Mouse (Mus musculus) liver, embryonic 18 days (tissue): Measurements from ENCODE around the gene Hcn3. TPM values are rescaled to one million over a fixed set of nuclear protein-coding genes. Genes with fewer than 3 reads are reported as not detected.

Experiments
- polyA plus RNA-seq: library from polyadenylated mRNA; depleted of rRNA; stranded (reverse); fragments of >200 nt; gene quantifications from 2 replicates; pipeline ENCODE4 v1.2.3, GENCODE M21; 2012; rRNA removed

The Hcn3 gene
- 0.14 and 0.19 TPM in 2 replicates for polyA plus RNA-seq

DNA sequence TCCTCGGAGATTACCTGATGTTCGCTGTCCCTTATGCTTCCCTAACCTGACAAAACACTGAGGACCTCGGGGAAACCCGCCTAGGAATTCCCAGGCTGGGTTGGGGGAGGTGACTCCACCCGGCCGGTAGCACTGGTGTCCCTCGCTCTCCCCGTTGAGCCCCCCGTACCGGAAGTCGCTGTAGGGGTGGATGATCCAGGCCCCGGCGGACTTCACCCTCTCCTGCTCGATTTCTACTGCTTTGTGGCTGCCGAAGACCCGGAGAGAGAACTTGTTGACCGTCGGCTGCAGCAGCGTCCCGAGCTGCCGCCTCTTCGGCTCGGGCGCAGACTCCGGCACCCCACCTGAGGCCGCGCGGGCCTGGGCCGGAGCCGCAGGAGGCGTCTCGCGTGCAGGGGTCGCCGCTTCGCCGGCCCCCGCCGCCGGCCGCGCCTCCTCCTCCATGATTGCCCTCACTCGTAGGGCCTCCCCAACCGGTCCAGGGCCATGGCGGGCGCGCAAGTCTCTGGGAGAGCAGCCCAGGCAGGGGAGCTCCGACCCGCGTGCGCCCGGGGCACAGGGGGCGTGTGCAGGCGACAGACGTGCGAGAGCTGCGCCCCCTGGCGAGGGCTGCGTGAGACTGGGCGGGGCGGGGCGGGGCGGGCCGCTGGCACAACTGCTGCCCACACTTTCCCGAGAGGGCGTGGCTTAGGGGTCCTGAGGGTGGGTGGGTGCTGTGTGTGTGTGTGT, at the start of gene Hcn3:
Gene Hcn3, minus strand, starts transcription at position 581 of the 729 bp plus-strand sequence.

GRCm38 (mm10) chr3:89202253-89203141, 42.5 kb upstream of the Hcn3 start, which contains the start of gene Gba:
Gene Gba, plus strand, starts transcription at chr3:89202928.

DNA sequence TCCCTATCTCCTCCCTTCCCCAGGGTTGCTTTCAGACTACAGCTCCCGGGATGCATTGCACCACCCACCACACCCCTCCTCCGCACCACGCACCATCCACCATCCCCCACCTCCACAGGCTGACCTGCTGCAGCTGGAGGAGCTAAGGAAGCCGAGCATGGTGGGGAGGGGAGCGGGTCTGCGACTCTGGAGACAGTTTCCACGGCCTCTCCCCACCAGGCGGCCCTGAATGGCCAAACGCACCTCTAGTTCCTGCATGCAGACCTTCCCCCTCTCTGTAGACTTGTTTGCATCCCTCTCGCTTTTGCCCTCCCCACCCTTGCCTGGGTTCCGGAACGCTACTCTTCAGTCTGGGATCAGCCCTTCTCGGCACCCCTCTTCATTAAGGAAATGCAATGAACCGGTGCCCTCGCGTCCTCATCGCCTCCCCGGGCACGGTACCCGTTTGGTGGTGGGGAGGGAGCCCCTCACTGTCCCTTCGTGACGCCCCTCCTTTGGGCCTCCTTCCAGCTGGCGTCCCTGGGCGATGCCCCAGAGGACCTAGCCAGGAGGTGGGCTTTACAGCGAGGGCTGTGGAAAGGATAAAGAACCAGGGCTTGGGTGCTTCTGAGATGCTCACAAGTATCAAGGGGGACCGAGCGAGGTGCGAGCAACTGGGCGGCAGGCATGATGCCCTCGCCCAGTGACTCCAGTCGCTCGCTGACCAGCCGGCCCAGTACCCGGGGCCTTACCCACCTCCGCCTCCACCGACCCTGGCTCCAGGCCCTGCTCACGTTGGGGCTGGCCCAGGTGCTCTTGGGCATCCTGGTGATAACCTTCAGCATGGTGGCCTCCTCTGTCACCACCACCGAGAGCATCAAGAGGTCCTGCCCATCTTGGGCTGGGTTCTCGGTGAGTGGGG, 23.3 kb upstream of the Hcn3 start, which contains the start of gene Fam189b:
Gene Fam189b, plus strand, starts transcription at position 86 of the 901 bp plus-strand sequence.

DNA sequence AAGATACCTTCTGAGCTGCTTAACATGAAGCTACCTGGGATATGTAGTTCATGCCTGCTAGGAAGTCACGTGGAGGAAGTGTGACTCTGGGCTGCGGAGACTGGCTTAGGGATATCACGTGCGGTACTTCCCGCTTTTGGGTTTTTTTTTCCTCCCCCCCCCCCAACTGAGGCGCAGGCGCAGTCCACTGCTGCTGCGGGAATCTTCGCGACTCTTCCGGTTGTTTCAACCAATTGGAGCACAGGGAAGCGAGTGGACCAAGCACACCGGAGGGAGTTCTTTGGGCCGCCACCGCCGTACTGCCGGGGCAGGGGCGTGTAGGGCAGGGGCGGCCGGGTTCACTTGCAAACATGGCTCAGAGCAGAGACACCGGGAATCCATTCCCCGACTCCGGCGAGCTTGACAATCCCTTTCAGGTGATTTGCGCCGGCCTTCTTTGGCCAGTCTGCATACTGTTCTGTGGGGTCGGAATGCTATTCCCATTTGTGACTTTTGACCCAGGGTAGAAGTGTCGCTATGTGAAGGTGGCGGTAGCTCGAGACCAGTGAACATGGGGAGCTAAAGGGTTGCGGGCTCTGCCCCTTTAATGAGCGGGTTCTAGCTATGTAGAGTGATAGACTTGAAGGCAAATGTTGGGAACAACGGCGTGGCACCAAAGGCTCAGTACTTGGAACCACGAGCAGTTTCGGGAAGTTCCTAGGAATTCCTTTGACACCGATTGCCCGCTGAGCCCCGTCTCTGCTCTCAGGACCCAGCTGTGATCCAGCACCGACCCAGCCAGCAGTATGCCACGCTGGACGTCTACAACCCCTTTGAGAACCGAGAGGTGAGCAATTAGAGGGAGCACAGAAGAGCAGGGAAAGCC, 17.5 kb upstream of the Hcn3 start, which contains the start of gene Scamp3:
Gene Scamp3, plus strand, starts transcription at position 232 of the 865 bp plus-strand sequence.

DNA sequence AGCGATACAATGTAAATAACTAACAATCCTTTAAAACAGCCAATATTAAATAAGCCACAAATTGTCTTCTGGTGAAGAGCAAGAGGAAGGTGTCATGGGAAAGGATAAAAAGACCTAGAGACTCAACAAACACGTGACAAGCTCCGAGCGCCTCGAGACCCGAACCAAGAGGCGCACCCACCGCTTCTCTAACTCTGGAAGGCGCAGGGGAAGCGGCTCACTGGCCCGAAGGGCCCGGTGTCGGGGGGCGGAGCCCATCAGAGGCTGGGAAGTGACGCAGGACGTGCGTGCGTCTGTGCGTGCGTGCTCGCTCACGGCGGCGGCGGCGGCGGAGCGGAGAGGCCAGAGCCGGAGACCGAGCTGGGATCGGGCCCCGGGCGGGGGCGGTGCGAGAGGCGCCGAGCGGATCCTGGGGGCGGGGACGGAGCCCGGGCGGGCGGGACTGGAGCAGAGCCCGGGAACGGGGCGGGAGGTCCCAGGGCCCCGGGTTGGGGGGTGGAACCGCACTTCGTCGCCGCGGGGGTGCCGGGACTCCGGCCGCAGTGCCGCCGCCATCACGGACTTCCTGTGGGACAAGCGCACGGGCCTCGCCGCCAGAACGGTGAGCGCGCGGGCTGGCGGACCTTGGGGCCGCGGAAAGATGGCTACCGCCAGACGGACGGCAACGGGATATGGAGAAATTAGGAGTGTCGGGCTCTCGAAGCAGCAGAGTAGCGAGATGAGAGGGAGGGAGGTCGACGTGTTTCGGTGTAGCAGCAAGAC, 4.7 kb upstream of the Hcn3 start, which contains the start of gene Clk2:
Gene Clk2, plus strand, starts transcription at position 290 of the 762 bp plus-strand sequence.

DNA sequence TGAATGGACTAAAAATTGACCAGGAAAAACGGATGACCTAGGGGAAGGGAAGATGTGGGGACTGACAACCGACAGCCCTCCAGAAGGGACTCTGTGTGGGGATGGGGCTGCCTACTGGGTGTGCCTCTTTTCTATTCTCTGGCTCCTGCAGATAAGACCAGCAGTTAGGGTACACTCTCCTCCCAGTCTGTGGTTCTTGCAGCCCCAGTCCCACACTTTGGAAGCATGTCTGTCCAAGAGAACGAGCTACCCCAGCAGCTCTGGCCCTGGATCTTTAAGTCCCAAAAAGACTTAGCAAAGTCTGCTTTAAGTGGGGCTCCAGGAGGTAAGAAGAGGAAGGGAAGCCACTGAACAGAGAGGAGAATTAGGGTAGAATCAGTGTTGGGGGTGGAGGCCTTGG, 24.0 kb downstream of the Hcn3 start, which contains the start of gene Pklr:
Gene Pklr, plus strand, starts transcription at position 185 of the 400 bp plus-strand sequence.

GRCm38 (mm10) chr3:89101812-89102494, 58.0 kb downstream of the Hcn3 start, which contains the start of gene Fdps:
Gene Fdps, minus strand, starts transcription at chr3:89101959.

GRCm38 (mm10) chr3:89100811-89101210, 59.2 kb downstream of the Hcn3 start, which contains the start of gene Gm43738:
Gene Gm43738, minus strand, starts transcription at chr3:89101099.

Other genes starting within 250 kb of the Hcn3 start
- 8.8 and 9.1 TPM in 2 replicates for gene Msto1, start 246.2 kb downstream of the Hcn3 start, polyA plus RNA-seq
- gene Ash1l, start 209.6 kb downstream of the Hcn3 start, polyA plus RNA-seq = 3.3 and 3.8 TPM in 2 replicates
- 47.8 and 48.9 TPM in 2 replicates for gene Dap3, start 209.0 kb downstream of the Hcn3 start, polyA plus RNA-seq
- gene Rusc1, start 66.9 kb downstream of the Hcn3 start, polyA plus RNA-seq = 3.9 and 4.8 TPM in 2 replicates
- not detected in 2 replicates for gene Gm43738, start 59.1 kb downstream of the Hcn3 start, polyA plus RNA-seq
- 280 and 373 TPM in 2 replicates for gene Fdps, start 58.2 kb downstream of the Hcn3 start, polyA plus RNA-seq
- gene Pklr, start 24.1 kb downstream of the Hcn3 start, polyA plus RNA-seq = 90.2 and 91.0 TPM in 2 replicates
- gene Clk2, start 4.6 kb upstream of the Hcn3 start, polyA plus RNA-seq = 25.1 and 31.8 TPM in 2 replicates
- 35.6 and 37.9 TPM in 2 replicates for gene Scamp3, start 17.3 kb upstream of the Hcn3 start, polyA plus RNA-seq
- 3.0 and 3.4 TPM in 2 replicates for gene Fam189b, start 22.9 kb upstream of the Hcn3 start, polyA plus RNA-seq
- gene Gba, start 42.7 kb upstream of the Hcn3 start, polyA plus RNA-seq = 23.4 and 23.5 TPM in 2 replicates
- 2.4 and 2.5 TPM in 2 replicates for gene Thbs3, start 55.0 kb upstream of the Hcn3 start, polyA plus RNA-seq
- gene Mtx1, start 66.9 kb upstream of the Hcn3 start, polyA plus RNA-seq = 70.3 and 70.9 TPM in 2 replicates
- 0.36 and 0.37 TPM in 2 replicates for gene Muc1, start 68.9 kb upstream of the Hcn3 start, polyA plus RNA-seq
- gene Krtcap2, start 85.8 kb upstream of the Hcn3 start, polyA plus RNA-seq = 44.5 and 46.2 TPM in 2 replicates
- 0.49 and 0.55 TPM in 2 replicates for gene Trim46, start 86.1 kb upstream of the Hcn3 start, polyA plus RNA-seq
- 129 and 153 TPM in 2 replicates for gene Dpm3, start 99.2 kb upstream of the Hcn3 start, polyA plus RNA-seq
- 25.2 and 26.5 TPM in 2 replicates for gene Slc50a1, start 110.4 kb upstream of the Hcn3 start, polyA plus RNA-seq
- 25.1 and 26.2 TPM in 2 replicates for gene Efna1, start 120.9 kb upstream of the Hcn3 start, polyA plus RNA-seq
- gene Efna3, start 162.8 kb upstream of the Hcn3 start, polyA plus RNA-seq = 0.40 and 0.77 TPM in 2 replicates
- gene Efna4, start 177.8 kb upstream of the Hcn3 start, polyA plus RNA-seq = 0.73 and 1.3 TPM in 2 replicates
- 8.5 and 9.7 TPM in 2 replicates for gene Adam15, start 189.8 kb upstream of the Hcn3 start, polyA plus RNA-seq
- 0.02 and 0.05 TPM in 2 replicates for gene Dcst2, start 201.8 kb upstream of the Hcn3 start, polyA plus RNA-seq
- 0.10 and 0.13 TPM in 2 replicates for gene Dcst1, start 205.1 kb upstream of the Hcn3 start, polyA plus RNA-seq
- 16.5 and 20.0 TPM in 2 replicates for gene Zbtb7b, start 234.6 kb upstream of the Hcn3 start, polyA plus RNA-seq
- gene Lenep, start 242.6 kb upstream of the Hcn3 start, polyA plus RNA-seq = 0.32 and 0.68 TPM in 2 replicates